Mouse (Mus musculus): Measurements from ENCODE around the gene Brms1. TPM values are rescaled to one million over a fixed set of nuclear protein-coding genes. Genes with fewer than 3 reads are reported as not detected.
"Not testable (repeated sequence)": the region's sequence is repeated elsewhere in the genome, so short reads cannot be mapped to it uniquely, and the experiment has no call there.

The Brms1 gene
- polyA plus RNA-seq, 1 experiment from 2014 or later, result 40.2 TPM

GRCm38 (mm10) chr19:5082596-5082995, 41.4 kb downstream of the Brms1 start:
- H3K4me3 ChIP-seq (replicated peaks; ENCODE audit: low read depth, low read length), result no peak overlapping the region
- no peaks in the 10 kb centered on the region for H3K9me3 ChIP-seq (replicated peaks; ENCODE audit: low read length)
- no peak for DNase-seq (ENCODE audit: low spot score)
- H3K36me3 ChIP-seq (ENCODE audit: insufficient read depth, low read length), result no peaks in the 10 kb centered on the region
- H3K4me1 ChIP-seq (replicated peaks; ENCODE audit: insufficient read depth, low read length), result peaks cover 4% of the 10 kb centered on the region; the same call in 1 of the 2 replicates
- 0 out of 2 replicates have a peak, but pooled peaks have one; percentile 8 for ATAC-seq (replicated peaks; ENCODE audit: low FRiP score, low read depth)
- no peak for TF ChIP-seq CTCF (IDR thresholded peaks at IDR 0.05; ENCODE audit: low read depth)
- peaks cover 31% of the 10 kb centered on the region; the same call in 1 of the 2 replicates for H3K27me3 ChIP-seq (ENCODE audit: insufficient read depth, low read length)
- 66% methylated on average over 24 of the region's 24 CpGs for WGBS
- H3K9ac ChIP-seq (ENCODE audit: low read depth, low read length), result no peak overlapping the region
- no peak overlapping the region for H3K27ac ChIP-seq
- no peak overlapping the region for H3K4me2 ChIP-seq (ENCODE audit: low read length)

GRCm38 (mm10) chr19:5083961-5084833, 43.0 kb downstream of the Brms1 start:
- Histone ChIP-seq H3K4me2 (ENCODE audit: low read length) (no peak overlapping the region), H3K27me3 (ENCODE audit: insufficient read depth, low read length) (peaks cover 31% of the 10 kb centered on the region; the same call in 1 of the 2 replicates), H3K4me1 (replicated peaks; ENCODE audit: insufficient read depth, low read length) (peaks cover 4% of the 10 kb centered on the region; the same call in 1 of the 2 replicates), H3K4me3 (replicated peaks; ENCODE audit: low read depth, low read length) (no peak overlapping the region), H3K9ac (ENCODE audit: low read depth, low read length) (no peak overlapping the region), H3K9me3 (replicated peaks; ENCODE audit: low read length) (no peaks in the 10 kb centered on the region), H3K36me3 (ENCODE audit: insufficient read depth, low read length) (no peaks in the 10 kb centered on the region), H3K27ac (no peak overlapping the region)
- WGBS, result 77% methylated on average over 3 of the region's 3 CpGs
- DNase-seq (ENCODE audit: low spot score), result no peak
- ATAC-seq (replicated peaks; ENCODE audit: low FRiP score, low read depth), result no peak
- no peak for TF ChIP-seq CTCF (IDR thresholded peaks at IDR 0.05; ENCODE audit: low read depth)

GRCm38 (mm10) chr19:5084834-5085144, 43.6 kb downstream of the Brms1 start:
- TF ChIP-seq CTCF (IDR thresholded peaks at IDR 0.05; ENCODE audit: low read depth), result no peak
- Histone ChIP-seq H3K27ac (no peak overlapping the region), H3K4me2 (ENCODE audit: low read length) (peak overlapping the region; percentile 84), H3K4me3 (replicated peaks; ENCODE audit: low read depth, low read length) (peak overlapping the region; percentile 41), H3K9me3 (replicated peaks; ENCODE audit: low read length) (no peaks in the 10 kb centered on the region), H3K9ac (ENCODE audit: low read depth, low read length) (no peak overlapping the region), H3K27me3 (ENCODE audit: insufficient read depth, low read length) (peaks cover 31% of the 10 kb centered on the region; the same call in 1 of the 2 replicates), H3K4me1 (replicated peaks; ENCODE audit: insufficient read depth, low read length) (peaks cover 4% of the 10 kb centered on the region; the same call in 1 of the 2 replicates), H3K36me3 (ENCODE audit: insufficient read depth, low read length) (no peaks in the 10 kb centered on the region)
- no peak for DNase-seq (ENCODE audit: low spot score)
- WGBS, result 2% methylated on average over 15 of the region's 15 CpGs
- ATAC-seq (replicated peaks; ENCODE audit: low FRiP score, low read depth), result no peak

GRCm38 (mm10) chr19:5085145-5085863, 44.1 kb downstream of the Brms1 start, which contains the start of gene Tmem151a:
Gene Tmem151a, minus strand, starts transcription at chr19:5085531.
- DNase-seq (ENCODE audit: low spot score), result no peak
- WGBS, result under 1% methylated on average over 64 of the region's 69 CpGs
- Histone ChIP-seq H3K36me3 (ENCODE audit: insufficient read depth, low read length) (no peaks in the 10 kb centered on the region), H3K4me1 (replicated peaks; ENCODE audit: insufficient read depth, low read length) (peaks cover 4% of the 10 kb centered on the region; the same call in 1 of the 2 replicates), H3K9me3 (replicated peaks; ENCODE audit: low read length) (no peaks in the 10 kb centered on the region), H3K4me3 (replicated peaks; ENCODE audit: low read depth, low read length) (peak within 1 kb of the TSS; percentile 41), H3K27me3 (ENCODE audit: insufficient read depth, low read length) (peaks cover 31% of the 10 kb centered on the region; the same call in 1 of the 2 replicates), H3K9ac (ENCODE audit: low read depth, low read length) (0 out of 2 replicates have a peak within 1 kb of the TSS, but pooled peaks have one; percentile 32), H3K27ac (no peak within 1 kb of the TSS), H3K4me2 (ENCODE audit: low read length) (peak within 1 kb of the TSS; percentile 84)
- TF ChIP-seq CTCF (IDR thresholded peaks at IDR 0.05; ENCODE audit: low read depth), result no peak
- no peak for ATAC-seq (replicated peaks; ENCODE audit: low FRiP score, low read depth)

DNA sequence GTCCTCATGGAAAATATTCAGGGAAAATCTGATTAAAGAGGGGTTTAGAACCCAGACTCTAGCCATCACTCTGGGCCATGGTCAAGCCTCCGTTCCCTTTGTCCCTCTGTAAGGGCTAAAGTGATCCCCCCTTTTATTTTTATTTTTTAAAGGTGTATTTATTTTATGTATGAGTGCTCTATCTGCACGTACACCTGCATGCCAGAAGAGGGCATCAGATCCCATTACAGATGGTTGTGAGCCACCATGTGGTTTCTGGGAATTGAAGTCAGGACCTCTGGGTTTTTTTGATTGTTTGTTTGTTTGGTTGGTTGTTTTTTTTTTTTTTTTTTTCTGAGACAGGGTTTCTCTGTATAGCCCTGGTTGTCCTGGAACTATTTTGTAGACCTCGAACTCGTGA, 45.4 kb downstream of the Brms1 start:
- H3K27ac ChIP-seq; H3K4me3 ChIP-seq (replicated peaks; ENCODE audit: low read depth, low read length); H3K4me1 ChIP-seq (replicated peaks; ENCODE audit: insufficient read depth, low read length); H3K9ac ChIP-seq (ENCODE audit: low read depth, low read length); H3K9me3 ChIP-seq (replicated peaks; ENCODE audit: low read length); ATAC-seq (replicated peaks; ENCODE audit: low FRiP score, low read depth); H3K36me3 ChIP-seq (ENCODE audit: insufficient read depth, low read length); DNase-seq (ENCODE audit: low spot score); H3K4me2 ChIP-seq (ENCODE audit: low read length): not testable (repeated sequence)
- 60% methylated on average over 4 of the region's 4 CpGs for WGBS
- peaks cover 31% of the 10 kb centered on the region; the same call in 1 of the 2 replicates for H3K27me3 ChIP-seq (ENCODE audit: insufficient read depth, low read length)
- peak; percentile 45; the same call in 1 of the 2 replicates for TF ChIP-seq CTCF (IDR thresholded peaks at IDR 0.05; ENCODE audit: low read depth)

All from kidney, postnatal 0 days (tissue).